Mouse (Mus musculus) ES-Bruce4 (cell line): ENCODE measurements at regions not wholly inside any gene's neighbourhood (a gene's known extent, or its start where the extent isn't known, plus 50 kb on each side); places are given as distances from the start of the nearest gene placed in this dataset.

Experiments
- CTCF ChIP-seq: IDR thresholded peaks from one replicate; pipeline ENCODE4 v1.8.1; 2011; ENCODE audit warnings: low read depth, low read length
- POLR2A ChIP-seq: IDR thresholded peaks from one replicate; pipeline ENCODE4 v1.8.1; 2011; ENCODE audit warnings: low read length; ENCODE audit not compliant: insufficient read depth

DNA sequence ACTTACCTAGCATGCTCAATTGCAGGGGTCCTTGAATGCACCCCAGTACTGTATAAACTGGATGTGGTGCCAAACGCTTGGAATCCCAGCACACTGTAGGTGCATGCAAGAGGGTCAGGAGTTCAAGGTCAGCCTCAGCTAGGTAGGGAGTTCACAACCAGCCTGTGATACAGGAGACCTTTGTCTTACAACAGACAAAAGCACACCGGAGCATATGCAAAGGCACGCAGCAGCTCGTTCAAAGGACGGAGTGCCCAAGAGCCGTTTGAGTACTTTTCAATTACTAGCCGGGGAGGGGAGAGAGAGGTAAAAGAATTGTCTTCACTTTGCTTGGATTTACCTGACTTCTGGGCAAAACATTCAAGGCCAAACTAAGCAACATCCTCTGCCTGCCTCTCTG is 188.4 kb downstream of the Shq1 start:
- TF ChIP-seq POLR2A (no peak), CTCF (no peak)
